Mouse (Mus musculus) urinary bladder, postnatal 25 days (tissue): ENCODE measurements around the gene Ehd3.
"Not testable (repeated sequence)": the region's sequence is repeated elsewhere in the genome, so short reads cannot be mapped to it uniquely, and the experiment has no call there.

Experiments
- DNase-seq: peaks from one replicate; pipeline ENCODE4 v3.0.0; 2022; ENCODE audit warnings: low spot score

Gene Ehd3

DNA sequence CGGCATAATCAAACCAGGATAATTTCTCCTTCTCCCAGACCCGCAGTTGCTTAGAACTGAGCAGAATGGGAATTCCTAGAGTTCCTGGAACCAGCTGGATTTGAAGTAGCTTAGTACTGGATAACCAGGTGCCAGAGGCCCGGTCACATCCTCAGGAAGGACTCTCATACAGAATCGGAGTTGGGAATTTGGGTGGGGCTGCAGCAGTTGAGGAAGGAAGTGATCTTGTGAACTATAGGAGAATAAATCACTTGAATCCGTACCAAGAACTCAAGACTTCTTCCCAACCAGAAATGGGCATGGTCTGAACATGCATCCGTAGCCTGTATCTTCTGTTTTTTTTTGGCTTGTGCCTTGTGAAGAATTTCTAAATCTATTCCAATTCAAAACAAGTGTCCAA lies 22.2 kb downstream of the Ehd3 start:
- DNase-seq: no peak

DNA sequence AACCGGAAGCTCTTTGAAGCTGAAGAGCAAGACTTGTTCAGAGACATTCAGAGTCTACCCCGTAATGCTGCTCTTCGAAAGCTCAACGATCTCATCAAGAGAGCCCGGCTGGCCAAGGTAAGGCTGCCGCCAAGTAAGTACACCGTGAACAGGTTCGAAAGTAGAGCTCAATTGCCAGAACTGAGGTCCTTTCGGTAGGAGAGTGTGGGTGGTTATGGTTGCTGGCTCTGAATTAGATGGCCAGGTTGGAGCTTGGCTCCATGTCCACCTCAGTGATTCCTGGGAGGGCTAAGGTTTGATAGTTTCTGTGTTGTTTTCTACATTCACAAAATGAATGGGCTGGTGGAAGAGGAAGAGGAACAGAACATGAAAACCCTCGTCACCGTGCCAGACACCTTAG lies 23.5 kb downstream of the Ehd3 start:
- no peak for DNase-seq

DNA sequence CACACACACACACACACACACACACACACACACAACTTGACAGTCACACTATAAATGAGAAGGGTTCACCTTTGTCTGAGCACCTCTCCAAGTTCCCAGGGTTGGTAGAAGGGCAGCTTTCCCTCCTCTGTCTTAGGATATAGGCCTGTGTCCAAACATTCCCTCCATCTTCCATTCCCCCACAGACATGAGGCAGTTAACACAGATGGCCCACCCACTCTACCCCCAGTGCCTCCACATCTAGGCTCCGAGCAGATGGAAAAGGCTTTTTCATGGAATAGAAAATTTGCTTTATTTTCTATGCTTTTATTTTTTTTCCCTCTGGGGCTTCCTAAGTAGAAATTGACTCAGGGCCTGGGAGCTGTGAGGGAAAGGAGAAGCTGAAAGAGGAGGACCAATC lies 26.6 kb downstream of the Ehd3 start:
- DNase-seq: no peak

DNA sequence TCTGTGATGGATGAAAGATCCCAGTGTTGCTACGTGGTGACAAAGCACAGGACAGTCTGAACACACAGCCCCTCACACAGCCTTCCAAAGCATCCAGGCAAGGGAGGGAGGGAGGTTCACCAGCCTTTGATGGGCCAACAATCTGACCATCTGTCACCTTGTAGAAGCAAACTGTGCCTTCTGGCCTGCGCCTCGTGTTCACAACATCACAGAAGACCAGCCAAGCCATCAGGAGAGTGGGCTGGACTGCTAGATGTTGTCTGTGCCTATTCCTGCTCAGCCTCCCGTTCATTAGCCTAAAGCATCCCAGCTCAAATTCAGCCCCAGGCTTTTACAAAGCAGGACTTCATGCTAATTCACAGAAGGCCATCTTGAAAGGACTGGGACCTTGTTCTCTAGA lies 27.5 kb downstream of the Ehd3 start:
- DNase-seq: no peak

DNA sequence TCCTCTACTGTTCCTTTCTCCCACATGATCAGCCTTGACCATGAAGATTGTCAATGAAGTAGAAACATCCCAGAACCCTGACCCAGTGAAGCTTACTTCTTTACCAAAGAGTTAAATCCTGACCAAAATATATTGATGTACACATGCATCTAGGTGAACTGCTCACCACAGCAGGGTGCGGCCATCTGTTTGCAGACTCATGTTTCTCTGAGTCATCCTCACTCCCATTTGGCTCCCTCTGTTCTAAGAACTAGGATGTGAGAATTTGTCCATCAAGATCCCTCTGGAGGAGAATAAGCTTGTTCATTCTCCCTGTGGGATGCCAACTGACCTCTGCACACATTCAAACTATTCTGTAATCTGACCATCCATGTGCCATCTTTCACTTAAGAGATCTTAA lies 29.0 kb downstream of the Ehd3 start:
- no peak for DNase-seq

DNA sequence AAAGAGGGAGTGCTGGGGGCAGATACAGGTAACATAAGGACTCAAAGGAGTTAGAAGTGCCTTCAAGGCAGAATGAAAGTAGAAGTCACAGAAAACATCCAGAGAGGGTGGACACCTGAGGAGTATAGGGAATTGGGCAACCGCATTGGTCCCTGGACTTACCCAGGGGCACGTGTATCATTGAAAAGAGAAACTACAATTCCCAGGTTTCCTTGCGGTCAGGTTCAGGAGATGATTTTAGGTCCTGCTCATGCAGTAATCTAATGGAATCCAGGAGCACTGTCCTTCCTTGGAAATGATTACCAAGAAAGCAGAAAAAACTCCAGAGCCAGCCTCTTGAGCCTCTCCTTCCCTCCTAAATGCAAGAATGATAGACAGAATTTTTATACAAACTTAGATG lies 29.5 kb downstream of the Ehd3 start:
- no peak for DNase-seq

DNA sequence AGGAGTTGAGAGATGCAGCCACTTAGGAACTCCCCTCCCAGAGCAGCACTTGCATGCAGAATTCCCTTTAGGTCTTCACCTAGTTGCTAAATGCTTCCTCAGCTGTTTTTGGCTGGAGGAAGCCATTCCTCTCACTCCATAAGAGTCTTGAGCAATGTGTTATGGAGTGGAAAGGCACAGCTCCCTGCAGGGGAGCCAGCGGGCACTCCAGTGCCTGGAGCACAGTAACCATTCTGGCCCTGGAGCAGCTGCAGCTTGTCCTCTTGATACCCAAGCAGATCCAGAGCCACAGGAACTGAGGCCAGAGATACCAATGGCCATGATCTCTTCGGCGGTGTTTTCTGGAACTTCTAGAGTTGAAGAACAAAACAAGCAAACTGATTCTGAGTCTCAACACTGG lies 32.7 kb downstream of the Ehd3 start:
- no peak for DNase-seq

DNA sequence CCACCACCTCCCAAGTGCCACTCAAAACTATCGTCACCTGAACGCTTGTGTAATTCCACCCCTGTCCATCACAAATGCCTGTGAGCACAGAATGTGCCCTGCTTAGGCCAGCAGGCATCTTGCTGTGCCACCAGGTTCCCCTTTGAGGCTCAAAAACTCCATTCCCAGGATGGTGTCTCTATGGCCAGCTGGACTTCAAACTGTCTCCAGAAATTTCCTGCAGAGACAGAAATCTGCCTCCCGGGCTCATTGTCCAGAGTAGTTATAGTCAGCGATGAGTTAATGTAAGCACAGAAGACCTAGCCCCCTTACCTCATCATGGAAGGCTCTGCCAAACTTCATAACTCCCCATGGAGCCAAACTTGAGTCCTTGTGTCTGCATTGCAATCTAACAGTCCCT lies 33.3 kb downstream of the Ehd3 start:
- no peak for DNase-seq

DNA sequence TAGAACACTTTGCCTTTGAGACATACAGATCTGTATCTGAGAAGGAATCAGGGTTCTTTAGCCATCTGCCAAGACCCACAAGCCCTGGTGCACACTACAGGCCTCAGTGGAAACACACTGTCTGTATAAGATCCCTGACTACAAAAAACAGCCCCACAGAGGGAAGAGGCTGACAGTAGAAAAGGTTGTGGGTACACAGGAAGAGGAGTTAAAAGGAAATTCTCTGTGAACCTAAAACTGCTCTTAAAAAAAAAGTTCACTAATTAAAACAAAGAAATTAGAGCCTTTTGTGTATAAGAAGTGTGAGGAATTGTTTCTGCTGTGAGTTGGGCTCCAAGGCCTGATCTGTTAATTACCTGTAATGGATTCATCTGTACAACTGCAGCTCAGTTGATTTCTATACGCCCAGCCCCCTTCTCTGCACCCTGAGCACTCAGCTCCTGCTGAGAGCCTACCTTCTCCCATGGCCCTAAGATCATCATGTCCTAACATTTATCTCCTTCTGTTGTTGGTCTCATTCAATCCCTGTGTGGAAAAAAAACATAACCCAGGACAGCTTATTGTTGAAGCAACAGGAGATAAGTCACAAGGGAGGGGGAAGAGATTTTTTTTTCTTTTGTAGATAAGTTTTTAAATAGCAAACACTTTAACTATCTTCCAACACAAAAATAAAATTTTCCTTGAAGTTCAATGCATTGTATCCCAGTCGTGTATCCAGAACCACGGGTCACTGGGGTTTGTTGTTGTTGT lies 35.3 kb downstream of the Ehd3 start:
- no peak for DNase-seq

DNA sequence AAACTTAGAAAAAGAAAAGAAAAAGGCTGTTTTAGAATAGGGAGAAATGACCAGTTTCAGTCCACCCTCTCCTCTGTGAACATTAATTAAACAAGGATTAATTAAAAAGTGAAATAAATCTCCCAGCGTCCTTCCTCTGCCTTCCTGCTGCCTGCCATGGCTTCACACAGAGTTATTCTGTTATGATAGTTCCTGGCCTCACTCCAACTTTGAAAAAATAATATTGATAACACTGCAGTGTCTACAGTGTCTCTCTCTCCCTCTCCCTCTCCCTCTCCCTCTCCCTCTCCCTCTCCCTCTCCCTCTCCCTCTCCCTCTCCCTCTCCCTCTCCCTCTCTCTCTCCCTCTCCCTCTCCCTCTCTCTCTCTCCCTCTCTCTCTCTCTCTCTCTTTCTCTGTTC lies 35.9 kb downstream of the Ehd3 start:
- DNase-seq: not testable (repeated sequence)

DNA sequence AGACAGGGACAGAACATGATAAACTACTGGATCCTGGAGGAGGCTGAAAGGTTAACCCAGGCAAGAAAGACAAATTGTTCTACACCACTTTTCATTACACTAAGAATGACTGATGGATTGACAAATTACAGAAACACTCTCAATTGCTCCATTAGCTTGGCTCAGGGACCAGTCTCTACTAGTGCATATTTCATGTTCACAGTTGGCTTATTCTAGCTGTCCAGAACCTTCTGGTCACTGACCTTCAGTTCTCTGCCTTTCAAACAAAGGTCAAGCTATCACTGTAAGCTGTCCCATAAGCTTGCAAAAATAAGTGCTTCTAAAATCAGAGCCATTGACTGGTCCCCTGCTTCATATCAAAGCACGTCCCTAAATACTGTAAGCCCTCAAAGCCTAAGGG lies 39.0 kb downstream of the Ehd3 start:
- DNase-seq: no peak

DNA sequence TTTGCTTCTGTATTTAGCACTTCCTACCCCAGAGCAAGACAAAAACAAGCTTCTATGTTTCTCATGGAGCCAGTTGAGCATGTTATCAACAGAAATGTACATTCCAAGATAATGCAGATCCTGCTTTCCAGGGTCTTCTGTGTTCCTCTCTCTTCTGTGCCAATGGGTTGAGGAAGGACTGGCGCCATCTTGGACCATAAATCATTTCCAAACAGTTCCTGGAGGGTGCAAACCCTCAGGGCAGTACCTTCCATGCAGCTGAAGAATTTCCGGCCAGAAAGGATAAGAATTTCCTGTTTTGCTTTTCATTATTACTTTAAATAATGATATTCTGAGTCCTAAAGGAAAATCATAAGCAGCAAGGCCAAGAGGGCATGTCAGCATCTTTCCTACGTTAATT lies 41.7 kb downstream of the Ehd3 start:
- no peak for DNase-seq

DNA sequence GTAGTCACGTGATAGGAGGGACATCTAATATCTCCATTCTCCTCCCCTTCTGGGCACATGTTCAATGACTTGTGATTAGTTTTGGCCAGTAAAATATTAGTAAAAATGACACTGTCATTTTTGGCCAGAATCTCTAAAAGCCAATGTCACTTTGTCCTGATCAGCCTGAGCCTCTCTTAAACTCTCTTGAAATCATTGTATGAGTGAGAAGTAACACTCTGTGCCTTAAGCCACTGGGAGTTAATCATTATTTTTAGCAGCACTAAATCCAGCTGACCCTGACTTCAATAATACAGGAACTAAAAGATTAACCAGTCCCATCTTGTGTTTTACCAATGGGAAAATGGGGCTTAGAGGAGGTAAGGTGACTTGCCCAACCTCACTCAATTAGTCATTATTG lies 43.5 kb downstream of the Ehd3 start:
- DNase-seq: no peak

DNA sequence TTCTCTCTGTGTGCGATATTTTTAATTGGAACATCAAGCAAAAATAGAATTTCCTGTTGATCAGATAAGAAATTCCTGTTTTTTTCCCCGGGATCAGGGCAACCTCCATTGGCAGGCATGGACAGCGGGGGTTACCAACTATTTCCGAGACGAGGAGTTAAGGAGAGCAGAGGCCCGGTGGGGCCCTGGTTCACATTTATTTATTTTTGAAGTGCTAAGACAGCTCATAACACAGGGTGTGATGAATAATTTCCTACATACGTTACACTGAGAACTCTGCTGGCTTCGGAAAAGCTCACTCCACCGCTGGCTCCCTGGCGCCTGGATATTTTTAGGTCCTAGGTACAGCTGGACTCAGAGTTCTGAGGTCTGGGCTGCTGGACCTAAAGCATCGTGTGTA lies 49.1 kb downstream of the Ehd3 start:
- no peak for DNase-seq

DNA sequence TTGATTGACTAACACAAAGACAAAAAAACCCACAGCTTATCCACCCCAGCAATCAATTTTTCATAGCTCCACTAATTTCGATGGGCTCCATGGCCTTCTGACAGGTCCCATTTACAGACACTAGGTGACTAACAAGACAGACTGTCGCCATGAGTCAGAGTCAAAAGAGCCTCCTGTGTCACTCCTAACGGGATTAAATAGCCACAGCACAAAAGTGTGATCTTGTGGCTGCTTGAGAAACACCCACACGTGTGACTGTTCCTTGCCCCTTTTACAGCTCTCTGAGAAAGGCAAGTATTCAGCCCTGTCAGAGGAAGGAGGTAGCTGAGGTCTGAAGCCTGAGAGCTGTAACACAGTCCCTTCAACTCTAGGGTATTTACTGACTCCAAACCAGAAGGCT lies 49.8 kb downstream of the Ehd3 start:
- DNase-seq: no peak

DNA sequence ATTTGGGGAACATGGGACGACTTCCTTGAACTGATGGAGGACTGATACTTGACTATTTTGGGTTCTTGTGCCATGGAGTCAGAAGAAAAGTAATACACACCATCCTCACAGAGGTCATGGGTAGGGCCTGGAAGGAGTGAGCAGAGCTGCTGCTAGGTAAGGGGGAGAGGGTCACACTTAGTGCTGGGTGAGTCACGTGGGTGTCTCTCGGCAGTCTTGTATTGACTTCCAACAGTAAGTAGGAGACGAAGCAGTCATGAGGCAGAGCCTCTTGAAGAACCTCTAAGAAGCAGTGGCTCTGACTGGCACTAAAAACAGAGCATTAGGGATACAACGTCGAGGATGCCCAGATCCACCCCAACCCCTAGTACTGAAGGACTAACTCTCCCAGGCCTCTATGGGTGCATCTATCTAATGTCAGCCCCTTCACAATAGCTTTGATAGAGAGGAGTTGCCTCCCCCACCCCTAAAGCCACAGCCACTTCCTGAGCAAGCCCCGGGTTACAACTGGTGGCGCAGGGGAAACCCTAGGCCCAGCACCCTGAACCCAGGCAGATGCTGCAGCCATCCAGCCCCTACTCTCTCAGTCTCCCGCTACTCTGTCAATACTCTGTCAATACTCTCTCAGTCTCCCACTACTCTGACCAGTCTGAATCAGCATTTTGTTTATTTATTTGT lies 65.2 kb downstream of the Ehd3 start:
- DNase-seq: no peak

DNA sequence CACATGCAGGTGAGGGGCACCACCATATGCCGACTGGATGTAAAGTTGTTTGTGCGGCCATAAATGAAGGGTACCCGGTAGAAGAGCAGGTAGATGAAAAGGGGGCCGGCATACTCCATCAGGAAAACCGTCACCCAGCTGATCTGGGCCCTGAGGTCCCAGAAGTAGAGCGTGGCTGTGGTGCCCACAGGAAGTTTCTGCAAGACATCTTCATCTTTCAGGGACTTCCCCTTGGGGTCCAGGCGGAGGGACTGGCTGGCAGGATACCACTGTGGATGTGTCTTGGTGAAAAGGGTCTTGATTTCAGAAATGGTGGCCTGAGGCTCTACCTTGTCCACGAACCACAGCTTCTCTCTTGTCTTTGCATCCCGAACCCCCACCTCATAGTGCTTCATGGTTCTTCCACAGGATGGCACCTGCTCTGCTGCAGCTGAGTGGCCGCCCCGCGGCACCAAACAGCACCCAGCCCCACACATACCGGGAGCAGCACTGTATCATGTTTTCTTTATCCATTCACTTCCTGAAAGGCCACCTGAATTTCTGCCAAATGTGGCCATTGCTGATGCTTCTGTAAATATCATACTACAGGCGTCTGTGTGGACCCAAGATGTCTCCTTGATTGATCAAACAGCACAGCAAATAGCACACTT lies 67.1 kb downstream of the Ehd3 start:
- no peak for DNase-seq

DNA sequence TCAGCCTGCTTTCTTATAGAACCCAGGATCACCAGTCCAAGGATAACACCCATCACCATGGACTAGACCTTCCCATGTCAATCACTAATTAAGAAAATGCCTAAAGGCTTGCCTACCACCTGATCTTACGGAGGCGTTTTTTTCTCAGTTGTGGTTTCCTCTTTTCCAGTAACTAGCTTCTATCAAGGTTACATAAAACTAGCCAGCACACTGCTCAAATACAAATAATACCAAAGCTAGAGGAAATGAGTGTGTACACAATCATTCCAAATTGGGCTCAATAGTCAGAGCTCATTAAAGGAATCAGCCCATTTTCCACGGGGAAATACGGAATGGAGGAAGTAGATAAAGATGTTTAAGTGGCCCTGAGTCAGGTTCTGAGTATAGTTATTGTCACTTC lies 71.3 kb downstream of the Ehd3 start:
- DNase-seq: no peak

DNA sequence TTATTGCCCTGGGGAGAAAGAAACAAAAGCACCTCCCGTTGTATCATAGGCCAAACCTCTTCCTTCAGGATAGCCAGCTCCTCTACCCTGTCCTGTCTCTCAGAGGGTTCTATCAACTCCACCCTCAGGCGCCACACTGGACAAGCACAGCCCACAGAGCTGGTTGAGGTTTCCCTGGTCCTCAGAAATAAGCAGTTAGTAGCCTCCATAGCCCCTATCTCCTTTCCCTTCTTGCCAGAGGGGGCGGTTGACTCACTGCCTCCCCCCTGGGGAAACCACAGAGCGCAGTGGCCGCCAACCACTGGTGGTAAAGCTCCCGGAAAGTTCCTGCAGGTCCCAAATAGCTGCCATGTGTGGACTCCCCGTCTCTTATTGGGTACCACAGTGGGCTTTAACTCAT lies 71.7 kb downstream of the Ehd3 start:
- no peak for DNase-seq

DNA sequence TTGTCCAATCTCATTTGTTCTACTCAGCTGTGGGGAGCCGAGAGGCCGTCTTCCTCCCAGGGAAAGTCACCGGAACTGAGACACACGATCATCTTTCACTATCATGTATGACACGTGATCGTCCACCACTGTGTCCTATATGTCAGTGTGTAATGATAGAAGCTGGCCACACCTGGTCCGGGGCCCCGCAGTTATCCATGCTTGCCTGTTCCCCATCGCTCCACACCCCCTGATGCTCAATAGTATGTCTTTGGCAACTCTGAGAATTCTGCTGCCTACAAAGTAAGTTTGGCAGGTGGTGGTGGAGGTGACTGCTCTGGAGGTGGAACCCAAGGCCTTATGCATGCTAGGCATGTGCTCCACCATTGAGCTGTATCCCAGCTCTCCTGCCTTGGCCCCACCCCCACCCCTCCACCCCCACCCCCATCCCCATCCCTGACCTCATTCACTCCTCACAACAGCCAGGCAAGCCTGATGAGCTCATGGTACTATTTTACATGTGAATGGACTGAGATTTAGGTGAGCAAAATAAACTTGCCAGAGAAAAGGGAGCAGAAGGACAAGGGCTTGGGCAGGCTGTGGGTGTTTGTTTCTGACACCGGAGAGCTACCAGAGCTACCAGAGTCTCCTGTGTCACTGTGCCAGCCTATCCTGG lies 75.5 kb downstream of the Ehd3 start:
- no peak for DNase-seq

DNA sequence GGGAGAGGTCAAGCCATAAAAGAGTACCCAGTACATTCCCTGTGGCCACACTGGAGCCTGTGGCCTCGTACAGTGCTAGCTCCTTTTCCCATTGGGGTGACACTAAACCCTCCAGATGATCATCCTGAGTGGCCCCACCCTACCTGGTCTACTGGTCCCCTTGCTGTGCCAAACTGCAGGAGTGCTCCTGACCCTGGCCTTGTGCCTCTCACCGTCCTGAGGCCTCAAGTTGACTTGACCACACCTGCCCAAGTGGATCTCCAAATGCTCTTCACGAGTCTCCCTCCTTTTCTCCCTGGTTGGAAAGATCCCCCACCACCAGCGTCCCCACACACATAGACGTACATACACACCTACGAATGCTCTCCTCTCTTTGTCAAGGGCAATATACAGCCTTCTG lies 76.4 kb downstream of the Ehd3 start:
- no peak for DNase-seq

DNA sequence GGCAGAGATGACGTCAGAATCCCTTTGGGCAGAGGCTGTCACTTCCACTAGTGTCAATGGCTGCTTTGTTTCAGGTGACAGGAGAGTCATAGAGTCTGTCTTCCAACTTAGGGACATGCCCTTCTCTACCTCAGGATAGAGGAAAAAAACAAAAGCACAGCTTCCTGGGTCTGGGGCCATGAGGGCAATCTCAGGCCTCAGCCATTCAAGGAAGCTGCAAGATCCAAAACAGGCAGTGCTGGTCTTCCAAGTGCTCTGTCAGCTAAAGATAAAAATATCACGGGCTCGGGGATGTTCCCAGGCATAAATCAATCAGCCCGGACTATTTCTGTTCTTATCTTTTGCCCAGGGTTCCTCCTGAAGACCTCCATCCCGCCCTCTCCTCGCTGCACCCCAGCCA lies 77.4 kb downstream of the Ehd3 start:
- DNase-seq: no peak
